Mouse (Mus musculus) embryo, embryonic 10 days (tissue): ENCODE measurements at regions not wholly inside any gene's neighbourhood (a gene's known extent, or its start where the extent isn't known, plus 50 kb on each side); places are given as distances from the start of the nearest gene placed in this dataset.

Experiments used
- DNase-seq: peaks from one replicate; pipeline ENCODE4 v3.0.0-alpha.2; 2015; ENCODE audit warnings: low spot score

GRCm38 (mm10) chr17:83924259-83924922, 76.6 kb upstream of the Haao start:
- no peak for DNase-seq

GRCm38 (mm10) chr17:83920894-83921293, 73.1 kb upstream of the Haao start:
- no peak for DNase-seq

- DNase-seq, result no peak
These were observed 72.5 kb upstream of the Haao start for GRCm38 (mm10) chr17:83920225-83920624.

GRCm38 (mm10) chr17:83918413-83919139, 70.8 kb upstream of the Haao start:
- DNase-seq, result peak; percentile 56

GRCm38 (mm10) chr17:83917781-83918180, 70.0 kb upstream of the Haao start:
- no peak for DNase-seq

GRCm38 (mm10) chr17:83916684-83917166, 69.0 kb upstream of the Haao start:
- no peak for DNase-seq

- DNase-seq, result no peak
These were observed 67.3 kb upstream of the Haao start for GRCm38 (mm10) chr17:83915034-83915433.

GRCm38 (mm10) chr17:83914603-83915002, 66.8 kb upstream of the Haao start:
- no peak for DNase-seq

GRCm38 (mm10) chr17:83913711-83914415, 66.1 kb upstream of the Haao start:
- peak; percentile 75 for DNase-seq

- no peak for DNase-seq
These were observed 64.7 kb upstream of the Haao start for GRCm38 (mm10) chr17:83912421-83912820.

GRCm38 (mm10) chr17:83908811-83909210, 61.0 kb upstream of the Haao start:
- DNase-seq, result no peak

- no peak for DNase-seq
These were observed 59.8 kb upstream of the Haao start for GRCm38 (mm10) chr17:83907538-83907937.

GRCm38 (mm10) chr17:83906751-83907537, 59.2 kb upstream of the Haao start:
- DNase-seq, result no peak

- DNase-seq, result peak; percentile 94
These were observed 55.7 kb upstream of the Haao start for GRCm38 (mm10) chr17:83903467-83903866.

GRCm38 (mm10) chr17:83902523-83902922, 54.8 kb upstream of the Haao start:
- no peak for DNase-seq

GRCm38 (mm10) chr17:83902091-83902490, 54.3 kb upstream of the Haao start:
- DNase-seq, result no peak

- DNase-seq, result no peak
These were observed 51.9 kb upstream of the Haao start for GRCm38 (mm10) chr17:83899588-83900152.

- DNase-seq, result no peak
These were observed 50.8 kb upstream of the Haao start for GRCm38 (mm10) chr17:83898531-83898930.
